Mouse (Mus musculus) brain, embryonic 14.5 days (tissue): ENCODE results near the gene Glt28d2.

Source experiments
- CTCF ChIP-seq: fragments of 200-500 bp; IDR thresholded peaks from 2 replicates; pipeline ENCODE4 v1.5.1; 2012; ENCODE audit warnings: inconsistent platforms, mild to moderate bottlenecking, moderate library complexity, borderline replicate concordance; ENCODE audit not compliant: insufficient read depth, insufficient read length; ENCODE audit errors: extremely low read depth
- POLR2A ChIP-seq: fragments of 200-500 bp; IDR thresholded peaks from 2 replicates; pipeline ENCODE4 v1.6.1; 2012; ENCODE audit warnings: mild to moderate bottlenecking, inconsistent platforms, borderline replicate concordance; ENCODE audit not compliant: poor library complexity, insufficient read depth, insufficient read length, severe bottlenecking; ENCODE audit errors: extremely low read depth

GRCm38 (mm10) chr3:85855947-85856346 is 31.4 kb downstream of the Glt28d2 start:
- TF ChIP-seq CTCF (no peak), POLR2A (no peak)
